Mouse (Mus musculus) liver, embryonic 11.5 days (tissue): ENCODE data around the gene Slc35g1. TPM values are rescaled to one million over a fixed set of nuclear protein-coding genes. Genes with fewer than 3 reads are reported as not detected.
A peak's percentile ranks its signal among the peaks of the same experiment; 100 is the strongest.
"Not testable (repeated sequence)": the region's sequence is repeated elsewhere in the genome, so short reads cannot be mapped to it uniquely, and the experiment has no call there.

ENCODE experiments used
- ATAC-seq: fragments of 200-750 bp; cut with Nextera tagmentation; replicated peaks from 2 replicates; pipeline ENCODE4 v1.8.0; 2017; ENCODE audit warnings: moderate number of reproducible peaks, mild to moderate bottlenecking, moderate TSS enrichment, moderate library complexity; ENCODE audit not compliant: low FRiP score
- DNase-seq: peaks from one replicate; pipeline ENCODE4 v3.0.0-alpha.2; 2017; ENCODE audit warnings: low spot score
- H3K27ac ChIP-seq: fragments of 300-500 bp; sonication (generic); 2 replicates; pipeline ENCODE4 v1.5.1; 2014; ENCODE audit warnings: mild to moderate bottlenecking, low read depth, low read length, control low read depth
- H3K27me3 ChIP-seq: fragments of 300-500 bp; sonication (generic); replicated peaks from 2 replicates; pipeline ENCODE4 v1.6.1; 2014; ENCODE audit warnings: low read length, mixed read lengths; ENCODE audit not compliant: control insufficient read depth, insufficient read depth
- H3K36me3 ChIP-seq: fragments of 300-500 bp; sonication (generic); 2 replicates; pipeline ENCODE4 v1.6.1; 2014; ENCODE audit warnings: mild to moderate bottlenecking, low read length, moderate library complexity, mixed read lengths; ENCODE audit not compliant: control insufficient read depth, insufficient read depth
- H3K4me1 ChIP-seq: fragments of 300-500 bp; sonication (generic); replicated peaks from 2 replicates; pipeline ENCODE4 v1.6.1; 2014; ENCODE audit warnings: low read length, mixed read lengths; ENCODE audit not compliant: control insufficient read depth, insufficient read depth
- H3K4me2 ChIP-seq: fragments of 300-500 bp; sonication (generic); 2 replicates; pipeline ENCODE4 v1.6.1; 2014; ENCODE audit warnings: mild to moderate bottlenecking, control low read depth, moderate library complexity
- H3K4me3 ChIP-seq: fragments of 300-500 bp; sonication (generic); 2 replicates; pipeline ENCODE4 v1.5.1; 2014; ENCODE audit warnings: low read depth, low read length, control low read depth
- H3K9ac ChIP-seq: fragments of 300-500 bp; sonication (generic); 2 replicates; pipeline ENCODE4 v1.6.1; 2014; ENCODE audit warnings: low read depth, low read length, control low read depth
- H3K9me3 ChIP-seq: fragments of 300-500 bp; sonication (generic); 2 replicates; pipeline ENCODE4 v1.6.1; 2016; ENCODE audit warnings: low read length, inconsistent platforms, mixed read lengths; ENCODE audit not compliant: control insufficient read depth
- WGBS: fragments of 180-500 bp; shearing (Covaris S2); extraction: QIAGEN DNeasy Blood & Tissue Kit; methylation state at CpG from one replicate; pipeline ENCODE4 v1.1.7; 2014; 5-methylcytosine and 5-hydroxymethylcytosine counted together
- polyA plus RNA-seq: library from polyadenylated mRNA; unstranded; fragments of >200 nt; fragmentation: Nextera tagmentation; extraction: Ambion mirVana; gene quantifications from 2 replicates; pipeline ENCODE4 v1.2.1, GENCODE M21; 2014

The Slc35g1 gene
- polyA plus RNA-seq, 1 experiment from 2014 or later: 9.4 TPM

- Histone ChIP-seq H3K4me3 (no peak overlapping the region), H3K9me3 (no peaks in the 10 kb centered on the region), H3K36me3 (no peaks in the 10 kb centered on the region), H3K27ac (no peak overlapping the region), H3K4me1 (no peaks in the 10 kb centered on the region), H3K9ac (no peak overlapping the region), H3K27me3 (no peaks in the 10 kb centered on the region), H3K4me2 (no peak overlapping the region)
- no peak for DNase-seq
- no peak for ATAC-seq
- 57% methylated on average over 2 of the region's 2 CpGs for WGBS
Measured at GRCm38 (mm10) chr19:38373371-38373770, 22.4 kb upstream of the Slc35g1 start.

GRCm38 (mm10) chr19:38383769-38384168, 12.0 kb upstream of the Slc35g1 start:
- H3K9ac ChIP-seq: no peak overlapping the region
- 86% methylated on average over 12 of the region's 12 CpGs for WGBS
- no peak overlapping the region for H3K27ac ChIP-seq
- no peaks in the 10 kb centered on the region for H3K9me3 ChIP-seq
- DNase-seq (no peak), ATAC-seq (no peak)
- no peaks in the 10 kb centered on the region for H3K36me3 ChIP-seq
- no peaks in the 10 kb centered on the region for H3K4me1 ChIP-seq
- no peaks in the 10 kb centered on the region; the same call in 1 of the 2 replicates for H3K27me3 ChIP-seq
- H3K4me3 ChIP-seq: no peak overlapping the region
- H3K4me2 ChIP-seq: no peak overlapping the region

GRCm38 (mm10) chr19:38387021-38387420, 8.8 kb upstream of the Slc35g1 start:
- H3K9ac ChIP-seq, H3K4me1 ChIP-seq, H3K36me3 ChIP-seq, H3K4me2 ChIP-seq, H3K27ac ChIP-seq, H3K9me3 ChIP-seq, ATAC-seq, DNase-seq, H3K4me3 ChIP-seq, H3K27me3 ChIP-seq: not testable (repeated sequence)
- 89% methylated on average over 1 of the region's 1 CpGs for WGBS

GRCm38 (mm10) chr19:38387835-38388234, 7.9 kb upstream of the Slc35g1 start:
- no peak overlapping the region for H3K4me2 ChIP-seq
- H3K4me1 ChIP-seq: no peaks in the 10 kb centered on the region
- no peaks in the 10 kb centered on the region; the same call in 1 of the 2 replicates for H3K27me3 ChIP-seq
- DNase-seq: no peak
- WGBS: 88% methylated on average over 4 of the region's 4 CpGs
- H3K9me3 ChIP-seq: no peaks in the 10 kb centered on the region
- no peak overlapping the region for H3K27ac ChIP-seq
- ATAC-seq: no peak
- no peak overlapping the region for H3K4me3 ChIP-seq
- no peak overlapping the region for H3K9ac ChIP-seq
- no peaks in the 10 kb centered on the region for H3K36me3 ChIP-seq

GRCm38 (mm10) chr19:38396633-38396970, 822 bp downstream of the Slc35g1 start:
- Histone ChIP-seq H3K9me3 (no peaks in the 10 kb centered on the region), H3K9ac (peak overlapping the region; percentile 75; the same call in 1 of the 2 replicates), H3K27ac (no peak overlapping the region), H3K4me2 (peak overlapping the region; percentile 73), H3K36me3 (no peaks in the 10 kb centered on the region), H3K27me3 (no peaks in the 10 kb centered on the region), H3K4me3 (peak overlapping the region; percentile 62), H3K4me1 (peaks cover 7% of the 10 kb centered on the region; the same call in 1 of the 2 replicates)
- no peak for DNase-seq
- 30% methylated on average over 8 of the region's 8 CpGs for WGBS
- ATAC-seq: no peak

- H3K9me3 ChIP-seq: no peaks in the 10 kb centered on the region
- no peak for ATAC-seq
- H3K36me3 ChIP-seq: no peaks in the 10 kb centered on the region
- no peak for DNase-seq
- H3K27ac ChIP-seq: no peak overlapping the region
- 61% methylated on average over 6 of the region's 6 CpGs for WGBS
- H3K4me3 ChIP-seq: peak overlapping the region; percentile 62
- no peak overlapping the region; the same call in 1 of the 2 replicates for H3K9ac ChIP-seq
- H3K4me1 ChIP-seq: peaks cover 7% of the 10 kb centered on the region; the same call in 1 of the 2 replicates
- peak overlapping the region; percentile 73 for H3K4me2 ChIP-seq
- no peaks in the 10 kb centered on the region for H3K27me3 ChIP-seq
Measured at GRCm38 (mm10) chr19:38397004-38397403, 1.2 kb downstream of the Slc35g1 start.

GRCm38 (mm10) chr19:38398966-38399365, 3.2 kb downstream of the Slc35g1 start:
- no peak overlapping the region for H3K9ac ChIP-seq
- 83% methylated on average over 8 of the region's 8 CpGs for WGBS
- peaks cover 7% of the 10 kb centered on the region; the same call in 1 of the 2 replicates for H3K4me1 ChIP-seq
- H3K4me2 ChIP-seq: no peak overlapping the region
- no peaks in the 10 kb centered on the region for H3K9me3 ChIP-seq
- H3K4me3 ChIP-seq: no peak overlapping the region
- no peaks in the 10 kb centered on the region for H3K27me3 ChIP-seq
- DNase-seq (no peak), ATAC-seq (no peak)
- H3K27ac ChIP-seq: no peak overlapping the region
- H3K36me3 ChIP-seq: peaks cover 3% of the 10 kb centered on the region; the same call in 1 of the 2 replicates

GRCm38 (mm10) chr19:38400851-38401250, 5.1 kb downstream of the Slc35g1 start:
- no peaks in the 10 kb centered on the region for H3K27me3 ChIP-seq
- no peaks in the 10 kb centered on the region for H3K9me3 ChIP-seq
- H3K4me3 ChIP-seq: no peak overlapping the region
- H3K4me2 ChIP-seq: no peak overlapping the region
- H3K27ac ChIP-seq: no peak overlapping the region
- peaks cover 3% of the 10 kb centered on the region; the same call in 1 of the 2 replicates for H3K36me3 ChIP-seq
- no peak; the same call in 1 of the 2 replicates for ATAC-seq
- peaks cover 4% of the 10 kb centered on the region; the same call in 1 of the 2 replicates for H3K4me1 ChIP-seq
- H3K9ac ChIP-seq: no peak overlapping the region
- 70% methylated on average over 2 of the region's 2 CpGs for WGBS
- no peak for DNase-seq

GRCm38 (mm10) chr19:38401416-38401815, 5.6 kb downstream of the Slc35g1 start:
- WGBS: 76% methylated on average over 2 of the region's 2 CpGs
- Histone ChIP-seq H3K9ac (no peak overlapping the region), H3K4me1 (peaks cover 4% of the 10 kb centered on the region; the same call in 1 of the 2 replicates), H3K36me3 (peaks cover 3% of the 10 kb centered on the region; the same call in 1 of the 2 replicates), H3K4me2 (no peak overlapping the region), H3K9me3 (no peaks in the 10 kb centered on the region), H3K4me3 (no peak overlapping the region), H3K27ac (no peak overlapping the region), H3K27me3 (no peaks in the 10 kb centered on the region)
- ATAC-seq: no peak
- DNase-seq: no peak
